Mouse (Mus musculus): ENCODE results near the gene Lta. TPM values are rescaled to one million over a fixed set of nuclear protein-coding genes. Genes with fewer than 3 reads are reported as not detected.

Gene Lta
- 0.28 TPM in 1 of 2 replicates, not detected in the other for polyA plus RNA-seq (2014; fragmentation: Nextera tagmentation; extraction: Ambion mirVana)

- Histone ChIP-seq H3K4me2 (ENCODE audit: low read depth) (no peak within 1 kb of the TSS), H3K4me3 (ENCODE audit: low read depth, low read length) (no peak within 1 kb of the TSS), H3K9me3 (ENCODE audit: control insufficient read depth, low read length) (no peaks in the 10 kb centered on the region), H3K27ac (ENCODE audit: low read depth, low read length) (no peak within 1 kb of the TSS), H3K36me3 (ENCODE audit: control insufficient read depth, insufficient read depth, low read length) (no peaks in the 10 kb centered on the region), H3K27me3 (ENCODE audit: control insufficient read depth, insufficient read depth, low read length) (peaks cover 4% of the 10 kb centered on the region; the same call in 1 of the 2 replicates), H3K4me1 (ENCODE audit: control insufficient read depth, insufficient read depth, low read length) (no peaks in the 10 kb centered on the region), H3K9ac (ENCODE audit: low read length) (0 out of 2 replicates have a peak within 1 kb of the TSS, but pooled peaks have one; percentile 26)
- no peak for ATAC-seq (ENCODE audit: insufficient read depth, low FRiP score, low TSS enrichment)
- no peak for DNase-seq (ENCODE audit: low spot score)
- WGBS: 24% methylated on average over 20 of the region's 20 CpGs
Measured at GRCm38 (mm10) chr17:35204494-35205379, at the start of gene Lta. Gene Lta (minus strand): TSS chr17:35205351.

GRCm38 (mm10) chr17:35254241-35255098, 49.3 kb upstream of the Lta start:
- H3K9ac ChIP-seq (ENCODE audit: low read length): no peak overlapping the region
- WGBS: 55% methylated on average over 11 of the region's 11 CpGs
- peak; percentile 20; the same call in 1 of the 2 replicates for ATAC-seq (ENCODE audit: insufficient read depth, low FRiP score, low TSS enrichment)
- H3K27ac ChIP-seq (ENCODE audit: low read depth, low read length): no peak overlapping the region
- H3K27me3 ChIP-seq (ENCODE audit: control insufficient read depth, insufficient read depth, low read length): no peaks in the 10 kb centered on the region
- no peaks in the 10 kb centered on the region for H3K4me1 ChIP-seq (ENCODE audit: control insufficient read depth, insufficient read depth, low read length)
- H3K4me3 ChIP-seq (ENCODE audit: low read depth, low read length): 0 out of 2 replicates have a peak overlapping the region, but pooled peaks have one; percentile 10
- H3K9me3 ChIP-seq (ENCODE audit: control insufficient read depth, low read length): no peaks in the 10 kb centered on the region
- peak; percentile 61 for DNase-seq (ENCODE audit: low spot score)
- peaks cover 22% of the 10 kb centered on the region for H3K36me3 ChIP-seq (ENCODE audit: control insufficient read depth, insufficient read depth, low read length)
- H3K4me2 ChIP-seq (ENCODE audit: low read depth): no peak overlapping the region

- H3K4me2 ChIP-seq (ENCODE audit: low read depth): no peak overlapping the region
- no peak overlapping the region for H3K4me3 ChIP-seq (ENCODE audit: low read depth, low read length)
- no peaks in the 10 kb centered on the region for H3K9me3 ChIP-seq (ENCODE audit: control insufficient read depth, low read length)
- no peak overlapping the region for H3K27ac ChIP-seq (ENCODE audit: low read depth, low read length)
- peaks cover 31% of the 10 kb centered on the region for H3K36me3 ChIP-seq (ENCODE audit: control insufficient read depth, insufficient read depth, low read length)
- no peaks in the 10 kb centered on the region for H3K27me3 ChIP-seq (ENCODE audit: control insufficient read depth, insufficient read depth, low read length)
- no peaks in the 10 kb centered on the region for H3K4me1 ChIP-seq (ENCODE audit: control insufficient read depth, insufficient read depth, low read length)
- no peak overlapping the region for H3K9ac ChIP-seq (ENCODE audit: low read length)
- DNase-seq (ENCODE audit: low spot score): no peak
- 88% methylated on average over 32 of the region's 32 CpGs for WGBS
- ATAC-seq (ENCODE audit: insufficient read depth, low FRiP score, low TSS enrichment): no peak
Measured at GRCm38 (mm10) chr17:35253293-35254093, 48.3 kb upstream of the Lta start.

- no peaks in the 10 kb centered on the region for H3K9me3 ChIP-seq (ENCODE audit: control insufficient read depth, low read length)
- no peak overlapping the region for H3K4me3 ChIP-seq (ENCODE audit: low read depth, low read length)
- H3K27me3 ChIP-seq (ENCODE audit: control insufficient read depth, insufficient read depth, low read length): no peaks in the 10 kb centered on the region
- H3K36me3 ChIP-seq (ENCODE audit: control insufficient read depth, insufficient read depth, low read length): peaks cover 31% of the 10 kb centered on the region
- H3K4me2 ChIP-seq (ENCODE audit: low read depth): no peak overlapping the region
- H3K9ac ChIP-seq (ENCODE audit: low read length): no peak overlapping the region
- H3K4me1 ChIP-seq (ENCODE audit: control insufficient read depth, insufficient read depth, low read length): no peaks in the 10 kb centered on the region
- DNase-seq (ENCODE audit: low spot score) (peak; percentile 20), ATAC-seq (ENCODE audit: insufficient read depth, low FRiP score, low TSS enrichment) (no peak)
- WGBS: 90% methylated on average over 18 of the region's 18 CpGs
- no peak overlapping the region for H3K27ac ChIP-seq (ENCODE audit: low read depth, low read length)
Measured at GRCm38 (mm10) chr17:35252619-35253292, 47.6 kb upstream of the Lta start.

GRCm38 (mm10) chr17:35251981-35252380, 46.8 kb upstream of the Lta start:
- H3K4me1 ChIP-seq (ENCODE audit: control insufficient read depth, insufficient read depth, low read length): no peaks in the 10 kb centered on the region
- H3K9me3 ChIP-seq (ENCODE audit: control insufficient read depth, low read length): no peaks in the 10 kb centered on the region
- H3K36me3 ChIP-seq (ENCODE audit: control insufficient read depth, insufficient read depth, low read length): peaks cover 35% of the 10 kb centered on the region
- H3K27ac ChIP-seq (ENCODE audit: low read depth, low read length): no peak overlapping the region
- H3K4me2 ChIP-seq (ENCODE audit: low read depth): no peak overlapping the region
- ATAC-seq (ENCODE audit: insufficient read depth, low FRiP score, low TSS enrichment) (no peak), DNase-seq (ENCODE audit: low spot score) (no peak)
- no peak overlapping the region for H3K9ac ChIP-seq (ENCODE audit: low read length)
- H3K4me3 ChIP-seq (ENCODE audit: low read depth, low read length): no peak overlapping the region
- 85% methylated on average over 5 of the region's 5 CpGs for WGBS
- no peaks in the 10 kb centered on the region for H3K27me3 ChIP-seq (ENCODE audit: control insufficient read depth, insufficient read depth, low read length)

- H3K27ac ChIP-seq (ENCODE audit: low read depth, low read length): no peak overlapping the region
- peaks cover 42% of the 10 kb centered on the region for H3K36me3 ChIP-seq (ENCODE audit: control insufficient read depth, insufficient read depth, low read length)
- WGBS: 89% methylated on average over 15 of the region's 15 CpGs
- no peak for ATAC-seq (ENCODE audit: insufficient read depth, low FRiP score, low TSS enrichment)
- H3K27me3 ChIP-seq (ENCODE audit: control insufficient read depth, insufficient read depth, low read length): no peaks in the 10 kb centered on the region
- H3K4me2 ChIP-seq (ENCODE audit: low read depth): no peak overlapping the region
- 0 out of 2 replicates have a peak, but pooled peaks cover 3% of the 10 kb centered on the region for H3K4me1 ChIP-seq (ENCODE audit: control insufficient read depth, insufficient read depth, low read length)
- no peaks in the 10 kb centered on the region for H3K9me3 ChIP-seq (ENCODE audit: control insufficient read depth, low read length)
- no peak overlapping the region for H3K9ac ChIP-seq (ENCODE audit: low read length)
- H3K4me3 ChIP-seq (ENCODE audit: low read depth, low read length): no peak overlapping the region
- DNase-seq (ENCODE audit: low spot score): no peak
Measured at GRCm38 (mm10) chr17:35251162-35251719, 46.1 kb upstream of the Lta start.

- 94% methylated on average over 3 of the region's 3 CpGs for WGBS
- Histone ChIP-seq H3K4me3 (ENCODE audit: low read depth, low read length) (no peak overlapping the region), H3K36me3 (ENCODE audit: control insufficient read depth, insufficient read depth, low read length) (peaks cover 44% of the 10 kb centered on the region), H3K27me3 (ENCODE audit: control insufficient read depth, insufficient read depth, low read length) (no peaks in the 10 kb centered on the region), H3K27ac (ENCODE audit: low read depth, low read length) (no peak overlapping the region), H3K4me1 (ENCODE audit: control insufficient read depth, insufficient read depth, low read length) (0 out of 2 replicates have a peak, but pooled peaks cover 3% of the 10 kb centered on the region), H3K9me3 (ENCODE audit: control insufficient read depth, low read length) (no peaks in the 10 kb centered on the region), H3K9ac (ENCODE audit: low read length) (no peak overlapping the region), H3K4me2 (ENCODE audit: low read depth) (no peak overlapping the region)
- DNase-seq (ENCODE audit: low spot score) (no peak), ATAC-seq (ENCODE audit: insufficient read depth, low FRiP score, low TSS enrichment) (no peak)
Measured at GRCm38 (mm10) chr17:35250348-35251120, 45.4 kb upstream of the Lta start.
